ENCODE assay signal across 4 mouse cellular contexts in genomic region chr15:52478124-52478523, GRCm38 (mm10).
DNase-seq lines count a peak whose midpoint lies in the region; ATAC-seq lines count a peak whose summit lies in the region.
"Not testable (repeated sequence)": the region's sequence is repeated elsewhere in the genome, so short reads cannot be mapped to it uniquely, and the experiment has no call there.

No protein-coding gene starts in this region.

- H3K27me3 ChIP-seq in midbrain, embryonic 12.5 days, result not testable (repeated sequence)

- H3K4me1 ChIP-seq in midbrain, embryonic 12.5 days, result not testable (repeated sequence)

- H3K27ac ChIP-seq in midbrain, embryonic 12.5 days (replicated peaks), result not testable (repeated sequence)

- DNase-seq in ES-CJ7 (ENCODE audit: low read depth, low spot score), result peak; percentile 3
- peak; percentile 20 for DNase-seq in ZHBTc4 (ENCODE audit: low read depth, low spot score)

- 0 out of 2 replicates have a peak, but pooled peaks have one; percentile 53 for ATAC-seq in granulocyte monocyte progenitor cell, adult 5-6 weeks (replicated peaks; ENCODE audit: poor library complexity, severe bottlenecking)
- 0 out of 2 replicates have a peak, but pooled peaks have one; percentile 27 for ATAC-seq in midbrain, embryonic 12.5 days (ENCODE audit: low FRiP score, low read depth)

- H3K9ac ChIP-seq in midbrain, embryonic 12.5 days (replicated peaks), result not testable (repeated sequence)

- not testable (repeated sequence) for H3K36me3 ChIP-seq in midbrain, embryonic 12.5 days

- not testable (repeated sequence) for H3K4me3 ChIP-seq in midbrain, embryonic 12.5 days

- 88% methylated on average over 18 of the region's 20 CpGs for WGBS in midbrain, embryonic 12.5 days

- H3K4me2 ChIP-seq in midbrain, embryonic 12.5 days (replicated peaks), result not testable (repeated sequence)

- H3K9me3 ChIP-seq in midbrain, embryonic 12.5 days, result not testable (repeated sequence)
